Mouse (Mus musculus): Measurements from ENCODE around the gene Sp140. TPM values are rescaled to one million over a fixed set of nuclear protein-coding genes. Genes with fewer than 3 reads are reported as not detected.
"Not testable (repeated sequence)": the region's sequence is repeated elsewhere in the genome, so short reads cannot be mapped to it uniquely, and the experiment has no call there.

Gene Sp140
- 0.20 and 0.95 TPM in 2 replicates for polyA plus RNA-seq (2014; fragmentation: Nextera tagmentation; extraction: Ambion mirVana)

DNA sequence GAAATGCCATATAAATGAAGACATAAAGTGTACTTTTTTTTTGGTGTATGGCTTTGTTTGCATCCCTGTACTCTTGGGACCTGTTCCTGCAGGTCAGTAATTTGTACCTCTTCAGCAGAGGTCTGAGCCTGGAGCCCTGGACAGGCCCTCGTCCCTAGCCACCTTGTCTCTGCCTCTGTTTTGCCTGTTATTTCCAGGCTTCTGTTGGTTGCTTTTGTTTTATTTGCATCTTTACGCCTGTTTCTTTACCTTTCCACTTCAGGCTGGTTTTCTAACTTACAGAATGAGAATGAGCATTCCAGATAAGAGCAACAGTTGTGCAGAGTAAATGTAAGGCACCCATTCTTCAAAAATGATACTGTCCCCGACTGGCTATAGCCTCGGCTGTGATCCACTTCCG is at the start of gene Sp140:
Gene Sp140, plus strand, starts transcription at position 301 of the 400 bp plus-strand sequence.
- H3K4me1 ChIP-seq (ENCODE audit: control insufficient read depth, insufficient read depth, low read length); H3K27me3 ChIP-seq (ENCODE audit: control insufficient read depth, insufficient read depth, low read length); H3K36me3 ChIP-seq (ENCODE audit: control insufficient read depth, insufficient read depth, low read length); ATAC-seq (ENCODE audit: low read depth); H3K4me2 ChIP-seq (ENCODE audit: low read depth, low read length); H3K9ac ChIP-seq (replicated peaks; ENCODE audit: low read depth, low read length); H3K27ac ChIP-seq (ENCODE audit: low read depth, low read length); H3K4me3 ChIP-seq (ENCODE audit: low read depth, low read length); H3K9me3 ChIP-seq (ENCODE audit: control insufficient read depth, low read length): not testable (repeated sequence)
- no CpG with 5 or more reads among the region's 5 CpGs for WGBS

DNA sequence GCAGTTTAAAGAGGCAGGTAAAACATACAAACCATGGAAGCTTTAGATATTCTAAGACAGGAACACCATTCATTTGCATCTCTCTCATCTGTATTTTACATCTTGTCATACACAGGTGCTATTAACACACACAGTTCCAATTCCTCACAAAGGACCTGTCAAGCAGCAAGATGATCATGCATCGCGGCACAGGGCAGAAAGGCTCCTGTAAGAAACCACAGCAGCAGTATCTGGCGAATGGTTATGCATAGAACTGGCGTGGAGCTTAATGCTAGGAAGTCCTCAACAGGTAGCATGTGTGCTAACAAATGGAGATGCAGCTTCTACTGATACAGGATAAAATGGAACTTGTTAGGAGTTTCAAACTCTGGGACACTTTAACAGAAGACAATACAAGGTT is 44.9 kb upstream of the Sp140 start:
- H3K36me3 ChIP-seq (ENCODE audit: control insufficient read depth, insufficient read depth, low read length); H3K4me2 ChIP-seq (ENCODE audit: low read depth, low read length); H3K27me3 ChIP-seq (ENCODE audit: control insufficient read depth, insufficient read depth, low read length); ATAC-seq (ENCODE audit: low read depth); H3K4me3 ChIP-seq (ENCODE audit: low read depth, low read length); H3K27ac ChIP-seq (ENCODE audit: low read depth, low read length); H3K9me3 ChIP-seq (ENCODE audit: control insufficient read depth, low read length); H3K4me1 ChIP-seq (ENCODE audit: control insufficient read depth, insufficient read depth, low read length); H3K9ac ChIP-seq (replicated peaks; ENCODE audit: low read depth, low read length): not testable (repeated sequence)
- 86% methylated on average over 4 of the region's 4 CpGs for WGBS

DNA sequence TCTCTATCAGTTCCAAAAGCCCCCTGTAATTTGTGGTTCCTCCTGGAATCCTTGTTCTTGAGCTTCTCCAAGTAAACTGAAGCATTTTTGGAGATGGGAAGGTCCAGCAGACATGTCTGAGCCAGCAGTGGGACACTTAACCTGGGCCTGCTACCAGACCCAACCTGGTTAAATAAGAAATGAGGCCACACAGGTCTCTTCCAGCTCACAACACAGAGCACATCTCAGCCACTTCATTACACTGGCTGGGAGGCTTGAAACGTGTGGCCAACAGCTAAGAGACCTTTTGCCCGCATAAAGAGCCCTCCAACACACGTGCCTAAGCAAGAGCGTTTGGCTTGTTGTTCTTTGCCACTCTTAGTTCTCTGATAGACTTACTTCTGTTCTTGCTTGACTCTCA is 26.6 kb upstream of the Sp140 start:
- not testable (repeated sequence) for H3K9me3 ChIP-seq (ENCODE audit: control insufficient read depth, low read length); H3K4me1 ChIP-seq (ENCODE audit: control insufficient read depth, insufficient read depth, low read length); H3K27me3 ChIP-seq (ENCODE audit: control insufficient read depth, insufficient read depth, low read length); ATAC-seq (ENCODE audit: low read depth); H3K4me3 ChIP-seq (ENCODE audit: low read depth, low read length); H3K36me3 ChIP-seq (ENCODE audit: control insufficient read depth, insufficient read depth, low read length); H3K9ac ChIP-seq (replicated peaks; ENCODE audit: low read depth, low read length); H3K27ac ChIP-seq (ENCODE audit: low read depth, low read length); H3K4me2 ChIP-seq (ENCODE audit: low read depth, low read length)
- WGBS = 71% methylated on average over 4 of the region's 4 CpGs

DNA sequence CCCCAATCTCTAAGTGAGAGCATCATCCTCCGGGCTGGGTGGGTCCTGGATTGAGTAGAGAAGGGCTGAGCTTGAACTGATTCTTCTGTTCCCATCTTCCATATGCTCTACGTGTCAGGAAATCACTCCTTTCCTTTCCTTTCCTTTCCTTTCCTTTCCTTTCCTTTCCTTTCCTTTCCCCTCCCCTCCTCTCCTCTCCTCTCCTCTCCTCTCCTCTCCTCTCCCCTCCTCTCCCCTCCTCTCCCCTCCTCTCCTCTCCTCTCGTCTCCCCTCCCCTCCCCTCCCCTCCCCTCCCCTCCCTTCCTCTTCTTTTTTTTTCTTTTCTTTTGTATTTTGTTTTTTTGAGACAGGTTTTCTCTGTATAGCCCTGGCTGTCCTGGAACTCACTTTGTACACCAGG is 24.8 kb upstream of the Sp140 start, which contains the start of gene G530012D18Rik:
Gene G530012D18Rik, plus strand, starts transcription at position 301 of the 400 bp plus-strand sequence.
- H3K9me3 ChIP-seq (ENCODE audit: control insufficient read depth, low read length); H3K4me1 ChIP-seq (ENCODE audit: control insufficient read depth, insufficient read depth, low read length); ATAC-seq (ENCODE audit: low read depth); H3K9ac ChIP-seq (replicated peaks; ENCODE audit: low read depth, low read length); H3K27me3 ChIP-seq (ENCODE audit: control insufficient read depth, insufficient read depth, low read length); H3K4me3 ChIP-seq (ENCODE audit: low read depth, low read length); H3K27ac ChIP-seq (ENCODE audit: low read depth, low read length); H3K4me2 ChIP-seq (ENCODE audit: low read depth, low read length); H3K36me3 ChIP-seq (ENCODE audit: control insufficient read depth, insufficient read depth, low read length): not testable (repeated sequence)
- WGBS = 91% methylated on average over 2 of the region's 3 CpGs

DNA sequence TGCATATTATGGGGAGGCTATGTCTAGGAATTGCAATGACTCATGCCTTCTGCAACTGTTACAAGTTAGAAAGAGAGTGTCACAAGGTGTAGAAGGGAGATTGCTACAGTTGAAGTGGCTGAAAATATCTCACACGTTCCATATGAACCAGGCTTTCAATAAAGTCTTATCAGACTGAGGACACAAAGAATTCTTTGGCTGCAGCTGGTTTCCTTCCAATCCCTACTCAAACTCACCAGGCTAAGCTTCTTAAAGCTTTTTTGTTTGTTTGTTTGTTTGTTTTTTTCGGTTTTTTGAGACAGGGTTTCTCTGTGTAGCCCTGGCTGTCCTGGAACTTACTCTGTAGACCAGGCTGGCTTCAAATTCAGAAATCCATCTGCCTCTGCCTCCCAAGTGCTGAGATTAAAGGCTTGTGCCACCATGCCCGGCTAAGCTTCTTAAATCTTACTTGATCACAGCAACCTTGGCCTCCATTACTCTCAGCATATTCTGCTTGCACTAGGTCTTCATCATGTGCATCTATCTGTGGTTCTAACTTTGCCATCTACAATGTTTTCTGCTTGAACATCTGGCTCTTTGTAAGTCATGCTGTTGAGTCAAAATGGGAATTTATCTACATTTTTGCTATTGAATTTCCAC is 21.7 kb upstream of the Sp140 start:
- H3K27me3 ChIP-seq (ENCODE audit: control insufficient read depth, insufficient read depth, low read length); H3K9me3 ChIP-seq (ENCODE audit: control insufficient read depth, low read length); H3K9ac ChIP-seq (replicated peaks; ENCODE audit: low read depth, low read length); H3K4me1 ChIP-seq (ENCODE audit: control insufficient read depth, insufficient read depth, low read length); ATAC-seq (ENCODE audit: low read depth); H3K27ac ChIP-seq (ENCODE audit: low read depth, low read length); H3K36me3 ChIP-seq (ENCODE audit: control insufficient read depth, insufficient read depth, low read length); H3K4me3 ChIP-seq (ENCODE audit: low read depth, low read length); H3K4me2 ChIP-seq (ENCODE audit: low read depth, low read length): not testable (repeated sequence)
- WGBS = 54% methylated on average over 2 of the region's 3 CpGs

DNA sequence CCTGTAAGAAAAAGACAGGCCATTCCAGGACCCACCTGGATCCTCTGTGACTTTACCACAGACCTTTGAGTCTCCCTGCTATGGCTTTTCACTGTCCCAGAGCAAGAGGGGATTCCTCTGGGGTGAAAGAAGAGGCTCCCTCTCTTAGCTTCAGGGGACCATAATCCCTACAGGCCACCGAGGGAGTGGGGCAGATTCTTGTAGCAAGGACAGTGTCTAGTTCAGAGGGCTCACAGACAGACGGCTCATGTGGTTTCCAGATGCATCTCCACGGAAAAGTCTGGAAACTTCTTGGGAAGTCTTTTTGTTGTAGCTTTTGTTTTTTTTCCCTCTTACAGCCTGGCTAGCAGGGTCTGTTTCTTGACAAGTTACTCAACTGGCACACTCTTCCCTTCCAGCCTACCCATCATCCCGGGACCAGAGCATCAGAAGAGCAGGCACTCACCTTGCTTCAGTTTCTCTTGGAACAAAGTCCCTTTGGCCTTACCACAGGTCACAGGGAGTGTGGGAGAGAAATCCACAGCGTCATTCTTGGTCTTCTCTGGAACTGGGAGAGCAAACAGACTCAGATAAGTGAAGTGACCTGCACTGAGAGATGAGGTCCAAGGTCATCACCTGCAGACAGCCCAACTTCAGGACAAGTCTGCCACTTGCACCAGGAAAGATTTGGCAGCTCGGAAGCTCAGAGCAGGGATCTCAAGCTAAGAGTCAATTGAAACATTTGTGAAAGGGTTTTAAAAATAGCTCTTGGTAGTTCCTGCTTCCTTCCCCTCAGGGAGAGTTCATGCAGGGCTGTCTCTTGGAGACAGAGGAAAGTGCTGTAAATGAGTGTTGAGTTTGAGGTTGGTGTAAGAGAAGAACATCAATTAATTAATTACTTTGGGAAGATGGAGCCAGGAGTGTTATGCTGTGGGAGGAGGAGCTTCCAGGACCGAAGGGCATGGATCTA is 20.7 kb upstream of the Sp140 start:
- not testable (repeated sequence) for H3K27me3 ChIP-seq (ENCODE audit: control insufficient read depth, insufficient read depth, low read length); H3K4me3 ChIP-seq (ENCODE audit: low read depth, low read length); H3K27ac ChIP-seq (ENCODE audit: low read depth, low read length); ATAC-seq (ENCODE audit: low read depth); H3K9ac ChIP-seq (replicated peaks; ENCODE audit: low read depth, low read length); H3K9me3 ChIP-seq (ENCODE audit: control insufficient read depth, low read length); H3K4me2 ChIP-seq (ENCODE audit: low read depth, low read length); H3K4me1 ChIP-seq (ENCODE audit: control insufficient read depth, insufficient read depth, low read length); H3K36me3 ChIP-seq (ENCODE audit: control insufficient read depth, insufficient read depth, low read length)
- 78% methylated on average over 6 of the region's 7 CpGs for WGBS

DNA sequence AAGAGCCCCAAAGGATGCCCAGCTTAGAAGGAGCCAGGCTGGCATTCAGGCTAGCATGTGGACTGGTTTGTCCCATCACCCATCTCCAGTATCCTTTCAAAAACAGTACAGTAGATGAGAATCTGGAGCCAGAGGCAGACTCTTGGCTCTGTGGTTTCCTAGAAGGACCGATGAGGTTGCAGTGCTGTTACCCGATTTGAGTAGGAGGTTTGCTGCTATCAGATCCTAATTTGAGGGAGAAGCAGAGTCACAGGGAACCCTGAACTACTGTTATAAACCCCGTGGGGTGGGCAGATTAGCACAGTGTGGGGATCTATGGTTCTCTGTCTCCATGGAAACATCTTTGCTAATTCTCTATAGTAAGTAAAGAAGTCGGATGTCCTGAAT is 20.0 kb upstream of the Sp140 start:
- H3K27me3 ChIP-seq (ENCODE audit: control insufficient read depth, insufficient read depth, low read length); H3K9me3 ChIP-seq (ENCODE audit: control insufficient read depth, low read length); H3K4me2 ChIP-seq (ENCODE audit: low read depth, low read length); H3K27ac ChIP-seq (ENCODE audit: low read depth, low read length); H3K36me3 ChIP-seq (ENCODE audit: control insufficient read depth, insufficient read depth, low read length); H3K4me1 ChIP-seq (ENCODE audit: control insufficient read depth, insufficient read depth, low read length); H3K9ac ChIP-seq (replicated peaks; ENCODE audit: low read depth, low read length); H3K4me3 ChIP-seq (ENCODE audit: low read depth, low read length): not testable (repeated sequence)
- WGBS = 90% methylated on average over 2 of the region's 4 CpGs
- peak; percentile 46 for ATAC-seq (ENCODE audit: low read depth)

DNA sequence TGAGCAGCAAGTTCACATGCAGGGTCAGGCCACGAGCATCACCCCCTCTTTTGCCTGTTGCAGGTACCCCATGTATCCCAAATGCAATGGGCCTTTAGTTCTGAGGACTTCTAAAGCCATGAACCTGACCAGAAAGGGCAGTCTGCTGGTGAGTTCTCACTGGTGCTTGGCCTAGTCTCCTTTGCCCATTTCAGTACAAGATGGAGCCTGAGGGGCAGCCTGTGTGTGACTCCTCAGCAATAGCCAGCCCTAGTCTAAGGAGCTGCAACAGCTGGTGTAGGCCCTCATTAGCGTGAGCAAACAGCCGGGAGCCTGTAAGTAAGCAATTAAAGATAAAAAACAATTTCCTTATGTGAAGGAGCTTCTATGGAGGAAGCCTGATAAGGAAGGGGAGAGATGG is 19.6 kb upstream of the Sp140 start:
- H3K4me2 ChIP-seq (ENCODE audit: low read depth, low read length); H3K36me3 ChIP-seq (ENCODE audit: control insufficient read depth, insufficient read depth, low read length); H3K4me3 ChIP-seq (ENCODE audit: low read depth, low read length); H3K9me3 ChIP-seq (ENCODE audit: control insufficient read depth, low read length); H3K27me3 ChIP-seq (ENCODE audit: control insufficient read depth, insufficient read depth, low read length); H3K4me1 ChIP-seq (ENCODE audit: control insufficient read depth, insufficient read depth, low read length); H3K27ac ChIP-seq (ENCODE audit: low read depth, low read length); H3K9ac ChIP-seq (replicated peaks; ENCODE audit: low read depth, low read length): not testable (repeated sequence)
- WGBS = 67% methylated on average over 3 of the region's 3 CpGs
- 0 out of 2 replicates have a peak, but pooled peaks have one; percentile 9 for ATAC-seq (ENCODE audit: low read depth)

DNA sequence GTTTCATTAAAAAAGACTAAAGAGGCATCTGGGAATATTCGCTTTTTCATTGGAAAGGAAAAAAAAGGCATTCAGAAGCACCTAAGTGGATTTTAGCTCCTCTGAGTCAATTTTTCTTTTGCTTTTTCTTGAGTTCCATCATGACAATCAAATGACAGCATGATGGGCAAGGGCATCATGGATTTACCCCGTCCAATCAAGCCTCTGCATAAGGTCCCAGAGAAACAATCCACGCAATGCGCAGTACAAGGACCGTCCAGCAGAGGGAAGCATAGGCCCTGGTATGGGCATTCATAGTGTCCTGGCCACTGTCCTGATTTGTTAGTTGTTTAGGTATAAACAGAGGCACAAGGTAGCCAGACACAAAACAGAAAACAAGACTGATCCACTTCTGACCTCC is 18.7 kb upstream of the Sp140 start:
- not testable (repeated sequence) for H3K4me1 ChIP-seq (ENCODE audit: control insufficient read depth, insufficient read depth, low read length); H3K27ac ChIP-seq (ENCODE audit: low read depth, low read length); H3K4me2 ChIP-seq (ENCODE audit: low read depth, low read length); H3K9ac ChIP-seq (replicated peaks; ENCODE audit: low read depth, low read length); H3K27me3 ChIP-seq (ENCODE audit: control insufficient read depth, insufficient read depth, low read length); H3K4me3 ChIP-seq (ENCODE audit: low read depth, low read length); ATAC-seq (ENCODE audit: low read depth); H3K9me3 ChIP-seq (ENCODE audit: control insufficient read depth, low read length); H3K36me3 ChIP-seq (ENCODE audit: control insufficient read depth, insufficient read depth, low read length)
- 28% methylated on average over 5 of the region's 5 CpGs for WGBS
